ENCODE assay signal across 13 mouse cellular contexts in the genomic region with DNA sequence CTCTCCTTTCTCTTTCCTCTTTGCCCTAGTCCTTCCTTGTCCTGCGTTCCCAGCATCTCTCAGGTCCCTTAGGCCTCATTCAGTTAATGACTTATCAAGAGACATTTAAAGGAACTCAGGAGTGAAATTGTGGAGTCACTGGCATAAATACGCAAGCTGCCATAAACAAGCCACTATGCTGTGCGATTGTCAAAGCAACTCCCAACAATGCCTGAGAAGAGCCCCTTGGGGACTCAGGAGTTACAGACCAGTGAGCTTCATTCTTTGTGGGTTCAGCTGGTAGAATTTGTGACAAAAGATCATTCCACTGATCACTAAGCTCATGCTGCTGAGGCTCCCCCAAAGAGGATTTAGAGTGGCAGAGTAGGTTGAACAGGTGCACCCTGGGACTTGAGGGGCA.
"Had no signal": no experiment of that assay in that cellular context is flagged by ENCODE, and none has a peak within 500 bp of the region (broad histone marks: within the 10 kb centered on the region; RNA-seq: fewer than 3 reads in every experiment).

No protein-coding gene starts in this region.

- H3K4me3 ChIP-seq: limb, embryonic 12.5 days; liver, embryonic 13.5 days; midbrain, embryonic 13.5 days; myocyte had no signal

- H3K4me2 ChIP-seq: limb, embryonic 12.5 days; liver, embryonic 13.5 days; midbrain, embryonic 13.5 days had no signal

- DNase-seq: kidney, adult 11 months; kidney, adult 9 months; kidney, postnatal 36 days; layer of hippocampus, postnatal 36 days; liver; liver, embryonic 13.5 days; liver, postnatal 0 days; right cerebral cortex, postnatal 14 days; thymus, postnatal 36 days had no signal

- H3K36me3 ChIP-seq: limb, embryonic 12.5 days; liver, embryonic 13.5 days; midbrain, embryonic 13.5 days had no signal

- H3K4me1 ChIP-seq: limb, embryonic 12.5 days; liver, embryonic 13.5 days; midbrain, embryonic 13.5 days had no signal

- H3K9me3 ChIP-seq: limb, embryonic 12.5 days; liver, embryonic 13.5 days; midbrain, embryonic 13.5 days had no signal

- ATAC-seq: liver, postnatal 0 days; midbrain, embryonic 13.5 days had no signal

- H3K9ac ChIP-seq: limb, embryonic 12.5 days; liver, embryonic 13.5 days; liver, postnatal 0 days; midbrain, embryonic 13.5 days had no signal

- H3K27me3 ChIP-seq: limb, embryonic 12.5 days; liver, embryonic 13.5 days; midbrain, embryonic 13.5 days had no signal

- H3K27ac ChIP-seq: kidney, postnatal 0 days; limb, embryonic 12.5 days; liver, embryonic 13.5 days; midbrain, embryonic 13.5 days had no signal
